Mouse (Mus musculus) common myeloid progenitor, adult 5-6 weeks (primary cell): Measurements from ENCODE around the gene Stk38. TPM values are rescaled to one million over a fixed set of nuclear protein-coding genes. Genes with fewer than 3 reads are reported as not detected.
"Not testable (repeated sequence)": the region's sequence is repeated elsewhere in the genome, so short reads cannot be mapped to it uniquely, and the experiment has no call there.

ENCODE experiments used
- ATAC-seq: replicated peaks from 2 replicates; pipeline ENCODE4 v1.8.0; 2016; ENCODE audit warnings: low read depth, mild to moderate bottlenecking, moderate TSS enrichment, inconsistent platforms; ENCODE audit not compliant: poor library complexity, severe bottlenecking
- total RNA-seq: library from RNA; stranded (forward); fragments of 200-1000, 187-1606 nt; gene quantifications from 2 replicates; pipeline ENCODE4 v1.2.3, GENCODE M21; 2017

Stk38 gene
- total RNA-seq, 1 experiment from 2014 or later, result 94.7 TPM

DNA sequence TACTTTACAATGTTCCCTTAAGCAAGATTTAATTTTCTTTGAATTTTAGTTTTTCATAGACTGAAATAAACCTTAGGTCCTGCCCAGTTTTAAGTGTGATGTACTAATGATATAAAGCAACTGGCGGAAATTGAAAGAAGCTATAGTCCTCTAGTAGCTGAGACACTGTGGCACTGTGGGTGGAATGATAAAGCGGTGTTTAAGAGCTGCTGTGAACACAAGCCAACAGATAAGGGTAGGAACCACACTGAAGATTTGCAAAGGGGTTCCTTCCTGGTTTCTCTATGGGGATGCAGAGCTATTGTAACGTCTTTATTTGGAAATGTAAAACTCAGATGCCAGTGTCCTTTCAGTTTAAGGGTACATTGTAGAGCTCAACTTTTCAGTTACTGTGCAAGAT is 33.8 kb upstream of the Stk38 start:
- not testable (repeated sequence) for ATAC-seq

DNA sequence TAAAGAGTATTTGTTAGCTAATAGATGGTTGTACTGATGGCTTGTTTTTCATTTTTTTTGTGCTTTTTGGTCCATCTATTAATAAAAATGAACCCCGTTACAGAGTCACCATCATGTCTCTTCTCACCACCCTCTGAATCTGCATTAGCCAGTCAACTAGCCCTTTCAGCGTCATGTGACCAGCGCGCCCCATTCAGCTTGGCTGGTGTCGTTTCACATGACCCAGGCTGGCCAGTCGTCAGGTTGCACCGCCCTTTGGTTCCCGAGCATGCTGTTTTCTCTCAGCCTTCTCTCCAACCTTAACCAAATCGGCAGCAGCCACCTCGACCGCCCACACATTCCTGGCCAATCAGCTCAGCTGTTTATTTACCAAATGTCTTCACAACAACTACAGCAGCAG is 31.6 kb upstream of the Stk38 start:
- ATAC-seq, result peak; percentile 16; the same call in 1 of the 2 replicates

GRCm38 (mm10) chr17:29035506-29035905 is 27.7 kb upstream of the Stk38 start:
- ATAC-seq, result no peak

DNA sequence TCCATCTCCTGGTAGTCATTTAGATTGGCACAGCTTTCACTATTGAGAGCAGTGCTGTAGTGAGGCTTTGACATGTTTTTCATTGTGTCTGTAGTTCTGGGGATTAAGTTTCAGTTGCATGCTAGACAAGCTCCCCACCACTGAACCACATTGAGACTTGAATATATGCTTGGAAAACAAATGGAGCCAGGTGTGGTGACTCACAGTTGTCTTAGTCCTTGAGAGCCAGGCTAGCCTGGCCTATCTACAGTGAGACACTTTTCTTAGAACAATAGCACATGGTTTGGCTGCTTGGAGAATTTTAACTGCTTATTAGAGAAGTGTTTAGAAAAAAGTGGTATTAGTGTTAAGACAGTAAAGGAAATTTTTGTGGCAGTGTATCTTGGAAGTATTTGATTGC is 26.5 kb upstream of the Stk38 start:
- no peak for ATAC-seq

DNA sequence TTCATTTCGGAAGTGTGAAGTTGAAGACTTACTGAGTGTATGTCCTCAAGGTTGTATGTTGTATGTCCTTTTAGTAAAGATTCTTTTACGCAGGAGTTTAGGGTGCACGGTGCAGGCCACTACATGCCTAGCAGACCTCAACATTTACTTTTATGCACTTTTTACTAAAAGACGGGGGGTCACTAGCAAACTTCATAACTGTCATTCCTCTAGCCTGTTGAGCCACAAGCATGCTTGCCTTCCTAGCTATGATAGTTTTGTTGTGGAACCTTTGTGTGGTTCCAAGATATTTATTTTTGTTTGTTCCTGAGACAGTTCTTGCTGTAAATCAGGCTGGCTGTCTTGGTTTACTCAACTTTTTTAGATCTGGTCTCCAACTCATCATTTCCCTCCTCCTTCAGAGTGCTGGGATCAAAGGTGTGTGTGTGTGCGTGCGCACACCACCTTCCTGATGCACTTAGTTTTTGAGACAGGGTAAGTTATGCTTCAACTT is 25.8 kb upstream of the Stk38 start:
- ATAC-seq, result no peak

DNA sequence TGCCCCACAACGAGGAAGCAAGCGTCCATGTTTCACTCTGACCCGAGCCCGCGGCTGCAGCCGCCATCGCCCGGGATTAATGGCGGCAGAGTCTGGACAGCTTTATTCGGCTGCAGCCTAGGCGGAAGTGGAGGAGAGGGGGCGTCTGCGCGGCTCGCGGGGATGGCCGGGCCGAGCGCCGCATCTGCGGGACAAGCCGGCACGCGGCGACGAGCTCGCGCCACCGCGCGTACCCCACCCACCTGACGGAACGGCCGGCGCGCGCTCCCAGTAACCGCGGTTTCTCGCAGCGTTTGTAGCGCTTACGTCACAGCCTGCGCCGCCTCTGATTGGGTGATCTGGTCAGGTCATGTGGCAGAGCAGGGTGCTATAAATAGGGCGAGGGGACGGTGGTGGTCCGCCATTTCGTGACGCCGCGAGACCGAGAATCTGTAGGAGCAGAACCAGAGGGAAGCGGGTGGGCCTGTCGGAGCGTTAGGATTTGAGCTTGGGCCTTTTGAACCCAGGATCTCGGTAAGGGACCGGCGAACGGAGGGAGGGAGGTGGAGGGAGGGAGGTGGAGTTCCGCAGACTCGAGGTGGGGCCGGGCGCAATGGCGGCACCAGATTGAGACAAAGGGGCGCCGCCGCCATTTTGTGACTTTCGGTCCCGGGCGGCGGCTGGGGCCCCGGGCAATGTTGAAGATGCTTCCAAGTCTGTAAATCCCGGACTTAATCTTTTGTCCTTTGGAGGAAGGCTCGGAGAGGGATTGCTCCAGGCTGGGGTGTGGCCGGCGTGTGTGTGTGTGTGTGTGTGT is 24.7 kb upstream of the Stk38 start, which contains the start of gene Srsf3:
TSS of gene Srsf3 (plus strand) at position 355 of the 796 bp plus-strand sequence.
- peak; percentile 89 for ATAC-seq

DNA sequence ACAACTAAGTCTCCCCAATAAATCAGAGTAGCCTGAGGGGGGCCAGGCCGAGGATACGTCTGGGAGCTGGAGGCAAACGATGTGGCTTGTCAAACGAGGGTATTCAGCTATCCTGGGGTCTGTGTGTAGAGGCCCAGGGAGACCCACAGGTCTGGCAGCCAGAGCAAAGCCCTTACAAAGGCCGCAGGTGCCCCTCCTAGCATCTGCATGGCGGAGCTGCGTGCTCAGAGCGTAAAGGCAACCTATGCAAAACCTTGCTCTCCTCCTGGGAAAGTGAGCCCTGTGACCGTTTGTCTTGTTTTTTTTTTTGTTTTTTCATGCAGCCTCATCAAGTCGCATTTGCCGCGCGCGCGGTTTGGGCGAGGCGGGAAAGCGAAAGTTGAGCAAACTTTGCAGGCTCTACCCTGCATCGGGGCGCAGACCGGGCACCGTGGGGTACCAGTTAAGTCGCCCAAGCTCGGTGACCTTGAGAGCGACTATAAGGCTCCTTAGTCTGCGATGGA is 24.0 kb upstream of the Stk38 start:
- peak; percentile 15 for ATAC-seq

GRCm38 (mm10) chr17:29031085-29031711 is 23.4 kb upstream of the Stk38 start:
- ATAC-seq, result not testable (repeated sequence)

GRCm38 (mm10) chr17:29030321-29031034 is 22.7 kb upstream of the Stk38 start:
- ATAC-seq, result no peak

- ATAC-seq, result no peak
These were observed 19.0 kb upstream of the Stk38 start for GRCm38 (mm10) chr17:29026652-29027356.

- no peak for ATAC-seq
These were observed 17.2 kb upstream of the Stk38 start for GRCm38 (mm10) chr17:29024896-29025565.

GRCm38 (mm10) chr17:29024047-29024892 is 16.5 kb upstream of the Stk38 start:
- peak; percentile 82 for ATAC-seq

- no peak for ATAC-seq
These were observed 15.6 kb upstream of the Stk38 start for GRCm38 (mm10) chr17:29023346-29023745.

DNA sequence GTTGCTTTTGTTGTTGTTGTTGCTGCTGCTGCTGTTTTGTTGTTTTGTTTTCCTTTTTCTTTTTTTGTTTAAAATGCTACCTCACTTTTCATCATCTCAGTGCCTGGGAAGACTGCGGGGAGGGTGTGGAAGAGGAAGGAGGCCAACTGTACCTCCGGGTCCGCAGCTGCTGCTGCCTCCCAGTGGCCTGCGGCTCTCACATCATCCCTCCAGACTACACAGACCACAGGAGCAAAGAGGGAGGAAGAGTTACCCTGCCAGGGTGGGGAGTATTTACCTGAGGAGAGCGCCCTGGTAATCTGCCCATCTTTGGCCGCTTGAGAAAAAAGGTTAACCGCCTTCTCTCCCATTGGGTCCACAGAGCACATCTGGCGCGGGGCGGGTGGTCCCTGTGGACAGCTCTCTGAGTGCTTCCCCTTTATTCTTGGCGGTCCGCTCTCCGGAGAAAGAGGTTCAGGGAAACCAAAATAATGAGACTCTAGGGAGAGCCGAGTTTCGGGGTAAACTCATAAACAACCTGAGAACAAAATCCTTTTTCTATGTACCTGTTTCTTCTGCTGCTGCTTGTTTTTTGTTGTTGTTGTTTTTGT is 14.5 kb upstream of the Stk38 start:
- peak; percentile 54 for ATAC-seq

GRCm38 (mm10) chr17:29020444-29020843 is 12.6 kb upstream of the Stk38 start:
- ATAC-seq, result no peak

GRCm38 (mm10) chr17:29019391-29019790 is 11.6 kb upstream of the Stk38 start:
- no peak for ATAC-seq

DNA sequence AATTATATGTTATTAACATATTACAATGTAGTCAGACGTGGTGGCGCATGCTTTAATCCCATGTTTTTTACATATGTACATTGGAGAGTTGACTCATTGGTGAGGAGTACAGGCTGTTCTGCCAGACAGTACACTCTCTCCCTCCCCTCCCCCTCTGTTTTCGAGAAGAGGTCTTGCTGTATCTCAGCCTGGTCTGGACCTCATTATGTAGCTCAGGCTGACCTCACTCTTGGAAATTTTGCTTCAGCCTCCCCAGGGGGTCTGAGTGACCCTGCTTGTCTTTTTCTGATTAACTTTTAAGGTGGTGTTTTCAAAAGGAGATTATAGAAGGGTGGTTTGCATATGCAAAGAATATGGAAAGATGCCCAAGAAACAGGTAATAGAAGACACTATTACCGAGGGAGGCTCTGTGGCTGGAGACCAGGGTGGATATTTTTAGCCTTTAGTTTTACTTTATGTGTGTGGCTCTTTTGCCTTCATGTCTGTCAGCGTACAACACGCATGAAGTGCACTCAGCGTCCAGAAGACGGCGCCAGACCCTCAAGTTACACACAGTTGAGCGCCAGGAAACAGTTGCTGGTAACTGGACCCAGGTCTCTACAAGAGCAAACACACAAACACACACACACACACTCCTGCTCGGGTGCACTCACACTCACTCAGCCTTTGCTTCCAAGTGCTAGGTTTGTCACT is 10.6 kb upstream of the Stk38 start:
- ATAC-seq, result no peak

- no peak for ATAC-seq
These were observed 8.9 kb upstream of the Stk38 start for GRCm38 (mm10) chr17:29016705-29017104.
